Mouse (Mus musculus) urinary bladder, postnatal 14 days (tissue): ENCODE results near the gene Macc1.

ENCODE experiments used
- DNase-seq: peaks from one replicate; pipeline ENCODE4 v3.0.0; 2021; ENCODE audit warnings: low spot score

Macc1 gene

GRCm38 (mm10) chr12:119387925-119388324 is 73.9 kb downstream of the Macc1 start:
- no peak for DNase-seq

GRCm38 (mm10) chr12:119390192-119390684 is 76.2 kb downstream of the Macc1 start:
- peak; percentile 88 for DNase-seq

- DNase-seq: no peak
Measured at GRCm38 (mm10) chr12:119398046-119398659, 84.1 kb downstream of the Macc1 start.

- DNase-seq: no peak
Measured at GRCm38 (mm10) chr12:119402273-119402672, 88.2 kb downstream of the Macc1 start.

- DNase-seq: no peak
Measured at GRCm38 (mm10) chr12:119402796-119403195, 88.7 kb downstream of the Macc1 start.

GRCm38 (mm10) chr12:119404810-119405209 is 90.7 kb downstream of the Macc1 start:
- no peak for DNase-seq

GRCm38 (mm10) chr12:119410522-119410921 is 96.5 kb downstream of the Macc1 start:
- no peak for DNase-seq

GRCm38 (mm10) chr12:119410956-119411355 is 96.9 kb downstream of the Macc1 start:
- no peak for DNase-seq

- DNase-seq: no peak
Measured at GRCm38 (mm10) chr12:119411982-119412381, 97.9 kb downstream of the Macc1 start.

GRCm38 (mm10) chr12:119415900-119416299 is 101.8 kb downstream of the Macc1 start:
- DNase-seq: no peak

- DNase-seq: no peak
Measured at GRCm38 (mm10) chr12:119425749-119426148, 111.7 kb downstream of the Macc1 start.

- DNase-seq: peak; percentile 29
Measured at GRCm38 (mm10) chr12:119426182-119426886, 112.3 kb downstream of the Macc1 start.

GRCm38 (mm10) chr12:119426887-119427204 is 112.8 kb downstream of the Macc1 start:
- peak; percentile 41 for DNase-seq

- DNase-seq: no peak
Measured at GRCm38 (mm10) chr12:119440720-119441119, 126.7 kb downstream of the Macc1 start.

- no peak for DNase-seq
Measured at GRCm38 (mm10) chr12:119450116-119450515, 136.0 kb downstream of the Macc1 start.

GRCm38 (mm10) chr12:119451232-119451631 is 137.2 kb downstream of the Macc1 start:
- no peak for DNase-seq

GRCm38 (mm10) chr12:119454076-119454475 is 140.0 kb downstream of the Macc1 start:
- no peak for DNase-seq

GRCm38 (mm10) chr12:119464040-119464939 is 150.2 kb downstream of the Macc1 start:
- no peak for DNase-seq

- no peak for DNase-seq
Measured at GRCm38 (mm10) chr12:119464940-119465245, 150.8 kb downstream of the Macc1 start.

GRCm38 (mm10) chr12:119467656-119468055 is 153.6 kb downstream of the Macc1 start:
- no peak for DNase-seq

GRCm38 (mm10) chr12:119470260-119470659 is 156.2 kb downstream of the Macc1 start:
- DNase-seq: no peak

GRCm38 (mm10) chr12:119483296-119483695 is 169.2 kb downstream of the Macc1 start:
- DNase-seq: no peak
